Mouse (Mus musculus): ENCODE measurements around the gene Npy2r.

DNA sequence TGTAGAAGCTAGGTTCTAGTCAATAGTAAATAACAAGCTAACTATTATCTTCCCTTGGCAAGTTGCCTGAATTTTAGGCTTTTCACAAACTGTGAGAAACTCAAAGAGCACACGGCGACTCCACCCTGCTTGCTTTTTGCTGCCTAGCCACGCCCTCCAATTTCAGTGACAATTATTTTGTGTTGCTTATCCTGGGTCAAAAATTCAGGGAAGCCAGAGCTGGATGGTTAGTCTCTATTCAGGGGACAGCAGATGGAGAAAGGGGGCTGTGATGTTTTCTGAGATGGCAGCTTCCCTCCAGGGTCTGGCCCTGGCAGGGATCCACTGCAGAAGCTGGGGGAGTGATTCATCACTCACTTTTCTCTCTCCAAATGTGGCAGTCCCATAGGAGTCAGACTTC is 9.9 kb upstream of the Npy2r start:
- TF ChIP-seq POLR2A (IDR thresholded peaks at IDR 0.05; ENCODE audit: extremely low read depth, insufficient read depth, low read length) = no peak
- no peak for TF ChIP-seq CTCF (IDR thresholded peaks at IDR 0.05; ENCODE audit: low read depth, low read length)
